Mouse (Mus musculus) myocyte (in vitro differentiated cells): Measurements from ENCODE around the gene Plcxd1.

Experiments
- CEBPB ChIP-seq: IDR thresholded peaks from 2 replicates; pipeline ENCODE4 v1.6.1; 2011; ENCODE audit warnings: mild to moderate bottlenecking, moderate library complexity; ENCODE audit not compliant: poor library complexity, insufficient read depth, severe bottlenecking
- E2F4 ChIP-seq: IDR thresholded peaks from one replicate; pipeline ENCODE4 v1.6.1; 2011; ENCODE audit warnings: mild to moderate bottlenecking, control low read depth, moderate library complexity; ENCODE audit not compliant: insufficient read depth
- MAX ChIP-seq: IDR thresholded peaks from one replicate; pipeline ENCODE4 v1.6.1; 2011; ENCODE audit warnings: low read depth, mild to moderate bottlenecking, control low read depth
- MYOD1 ChIP-seq, 3 experiments: IDR thresholded peaks; one replicate each; pipeline ENCODE4 v1.6.1; 2011; ENCODE audit warnings: control low read depth in 2 of 3, low read depth in 2 of 3, mild to moderate bottlenecking in 2 of 3, moderate library complexity in 1 of 3; ENCODE audit not compliant: insufficient read length in 2 of 3, control insufficient read depth in 1 of 3
- MYOG ChIP-seq, 3 experiments: IDR thresholded peaks; one replicate each; pipeline ENCODE4 v1.6.1; 2011; ENCODE audit warnings: control low read depth in 2 of 3, low read depth in 2 of 3, mild to moderate bottlenecking in 2 of 3; ENCODE audit not compliant: insufficient read length in 2 of 3, control insufficient read depth in 1 of 3, insufficient read depth in 1 of 3
- POLR2A ChIP-seq: IDR thresholded peaks from one replicate; pipeline ENCODE4 v1.6.1; 2011; ENCODE audit warnings: low read depth, mild to moderate bottlenecking, control low read depth, moderate library complexity; ENCODE audit not compliant: insufficient read length
- POLR2AphosphoS2 ChIP-seq: IDR thresholded peaks from one replicate; pipeline ENCODE4 v1.6.1; 2011; ENCODE audit warnings: low read depth, control low read depth; ENCODE audit not compliant: insufficient read length
- REST ChIP-seq: IDR thresholded peaks from one replicate; pipeline ENCODE4 v1.6.1; 2011; ENCODE audit warnings: mild to moderate bottlenecking, control low read depth, moderate library complexity; ENCODE audit not compliant: insufficient read depth, insufficient read length
- SRF ChIP-seq: IDR thresholded peaks from one replicate; pipeline ENCODE4 v1.6.1; 2011; ENCODE audit warnings: low read depth; ENCODE audit not compliant: control insufficient read depth, insufficient read length
- TCF12 ChIP-seq: IDR thresholded peaks from one replicate; pipeline ENCODE4 v1.6.1; 2011; ENCODE audit warnings: mild to moderate bottlenecking, control low read depth; ENCODE audit not compliant: poor library complexity, insufficient read depth, severe bottlenecking
- TCF3 ChIP-seq: IDR thresholded peaks from one replicate; pipeline ENCODE4 v1.6.1; 2011; ENCODE audit warnings: low read depth, control low read depth; ENCODE audit not compliant: insufficient read length
- USF1 ChIP-seq: IDR thresholded peaks from one replicate; pipeline ENCODE4 v1.6.1; 2011; ENCODE audit warnings: low read depth, mild to moderate bottlenecking, control low read depth, moderate library complexity

DNA sequence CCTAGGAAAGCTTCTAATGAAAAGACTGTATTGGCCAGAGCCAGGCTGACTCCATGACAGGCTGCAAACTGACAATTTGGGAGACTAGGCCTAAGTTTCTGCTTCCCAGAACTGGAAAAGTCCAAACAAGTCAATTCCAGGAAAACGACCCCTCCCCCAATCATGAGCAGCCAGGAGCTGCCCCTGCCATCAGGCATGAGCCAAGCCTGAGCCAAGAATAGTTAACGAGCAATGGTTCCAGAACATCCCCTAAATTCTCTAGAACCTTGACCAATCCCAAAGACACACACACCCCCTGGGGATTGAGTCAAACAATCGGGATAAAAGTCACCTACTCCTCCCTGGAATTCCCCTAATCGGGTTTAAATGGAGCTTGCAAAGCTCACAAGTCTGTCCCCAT, 16.8 kb upstream of the Plcxd1 start:
- TF ChIP-seq POLR2A (no peak), MAX (no peak), USF1 (no peak), TCF12 (no peak), CEBPB (no peak), MYOD1 (IDR thresholded peaks at IDR 0.05; ENCODE audit: control insufficient read depth in 1 of 3, insufficient read length in 2 of 3, low read depth in 2 of 3) (no peak), MYOG (IDR thresholded peaks at IDR 0.05; ENCODE audit: control insufficient read depth in 1 of 3, insufficient read depth in 1 of 3, insufficient read length in 2 of 3, low read depth in 2 of 3) (no peak), TCF3 (no peak), REST (no peak), E2F4 (no peak), POLR2AphosphoS2 (no peak), SRF (no peak)
